Mouse (Mus musculus): ENCODE results near the gene Vmn1r33. TPM values are rescaled to one million over a fixed set of nuclear protein-coding genes. Genes with fewer than 3 reads are reported as not detected.
"Not testable (repeated sequence)": the region's sequence is repeated elsewhere in the genome, so short reads cannot be mapped to it uniquely, and the experiment has no call there.

The Vmn1r33 gene
- not detected for total RNA-seq (2021)
- not detected in 2 replicates for polyA plus RNA-seq (2012; rRNA removed)
- long read RNA-seq: 0 reads

DNA sequence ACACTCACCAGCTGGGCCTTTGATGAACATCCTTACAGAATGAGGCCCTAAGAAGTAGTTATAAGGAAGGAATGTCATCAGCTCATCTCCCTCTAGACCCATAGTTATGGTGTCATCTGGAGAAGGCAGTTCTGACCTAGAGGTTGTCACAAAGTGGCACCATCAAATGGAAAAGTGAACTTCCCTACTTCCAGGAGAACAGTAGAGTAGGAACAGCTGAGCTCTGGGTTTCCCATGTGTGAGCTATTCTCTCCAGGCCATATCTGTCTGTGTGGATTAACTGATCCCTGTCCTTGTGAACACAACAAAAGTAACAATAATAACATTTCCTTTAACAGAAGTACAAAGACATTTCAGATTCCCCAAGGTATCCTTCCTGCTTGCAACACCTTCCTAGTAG, at the start of gene Vmn1r33:
TSS of gene Vmn1r33 (minus strand) at position 101 of the 400 bp plus-strand sequence.
- H3K36me3 ChIP-seq (ENCODE audit: control insufficient read depth, insufficient read depth, low read length); intact Hi-C loops (cut with DNase I); DNase-seq: not testable (repeated sequence)

GRCm38 (mm10) chr6:66643779-66644178, 25.7 kb upstream of the Vmn1r33 start, which contains the start of gene Vmn1r34:
Gene Vmn1r34 (minus strand): TSS chr6:66643879.
- no peaks in the 10 kb centered on the region for H3K27me3 ChIP-seq (ENCODE audit: control insufficient read depth, insufficient read depth, low read length)
- H3K9ac ChIP-seq (ENCODE audit: low read depth, low read length): no peak within 1 kb of the TSS
- WGBS: 86% methylated on average over 1 of the region's 1 CpGs
- no peak for DNase-seq
- no peaks in the 10 kb centered on the region for H3K36me3 ChIP-seq (ENCODE audit: control insufficient read depth, insufficient read depth, low read length)
- H3K4me3 ChIP-seq: no peak within 1 kb of the TSS
- no peak within 1 kb of the TSS for H3K27ac ChIP-seq
- H3K4me1 ChIP-seq (ENCODE audit: control insufficient read depth, insufficient read depth, low read length): no peaks in the 10 kb centered on the region
- TF ChIP-seq EP300 (IDR thresholded peaks at IDR 0.05; ENCODE audit: insufficient read depth, low read depth, low read length): no peak
- no peak for TF ChIP-seq CTCF (IDR thresholded peaks at IDR 0.05)
- TF ChIP-seq POLR2A (IDR thresholded peaks at IDR 0.05; ENCODE audit: insufficient read depth, low read depth, low read length): no peak
- intact Hi-C loops (cut with DNase I): no loop called here
- no peaks in the 10 kb centered on the region for H3K79me2 ChIP-seq (replicated peaks; ENCODE audit: control insufficient read depth, insufficient read depth, low read length)

More for the DNA sequence above, at the start of gene Vmn1r33:
- H3K4me3 ChIP-seq; H3K79me2 ChIP-seq (replicated peaks; ENCODE audit: control insufficient read depth, insufficient read depth, low read length); H3K27ac ChIP-seq; H3K27me3 ChIP-seq (ENCODE audit: control insufficient read depth, insufficient read depth, low read length); H3K9ac ChIP-seq (ENCODE audit: low read depth, low read length); H3K4me1 ChIP-seq (ENCODE audit: control insufficient read depth, insufficient read depth, low read length): not testable (repeated sequence)

GRCm38 (mm10) chr6:66595804-66596203, 22.3 kb downstream of the Vmn1r33 start:
- H3K79me2 ChIP-seq (replicated peaks; ENCODE audit: control insufficient read depth, insufficient read depth, low read length): no peaks in the 10 kb centered on the region
- no peaks in the 10 kb centered on the region for H3K4me1 ChIP-seq (ENCODE audit: control insufficient read depth, insufficient read depth, low read length)
- H3K4me3 ChIP-seq: no peak overlapping the region
- H3K9ac ChIP-seq (ENCODE audit: low read depth, low read length): no peak overlapping the region
- no peak for DNase-seq
- TF ChIP-seq POLR2A (IDR thresholded peaks at IDR 0.05; ENCODE audit: insufficient read depth, low read depth, low read length) (no peak), EP300 (IDR thresholded peaks at IDR 0.05; ENCODE audit: insufficient read depth, low read depth, low read length) (no peak), CTCF (IDR thresholded peaks at IDR 0.05) (no peak)
- intact Hi-C loops (cut with DNase I): no loop called here
- no peaks in the 10 kb centered on the region for H3K36me3 ChIP-seq (ENCODE audit: control insufficient read depth, insufficient read depth, low read length)
- no peak overlapping the region for H3K27ac ChIP-seq
- H3K27me3 ChIP-seq (ENCODE audit: control insufficient read depth, insufficient read depth, low read length): no peaks in the 10 kb centered on the region

Other genes with a start within 250 kb of the Vmn1r33 start
- gene Mad2l1, start 82.9 kb downstream of the Vmn1r33 start, total RNA-seq (2021): 1 to 10 TPM; 2.7 to 2.8 TPM
- 1.7 and 3.2 TPM in 2 replicates for gene Mad2l1, start 82.9 kb downstream of the Vmn1r33 start, polyA plus RNA-seq (2012; rRNA removed)
- gene Vmn1r32, start 58.2 kb downstream of the Vmn1r33 start, total RNA-seq (2021): not detected
- not detected in 2 replicates for gene Vmn1r32, start 58.2 kb downstream of the Vmn1r33 start, polyA plus RNA-seq (2012; rRNA removed)
- gene Vmn1r34, start 25.6 kb upstream of the Vmn1r33 start, total RNA-seq (2021): not detected
- not detected in 2 replicates for gene Vmn1r34, start 25.6 kb upstream of the Vmn1r33 start, polyA plus RNA-seq (2012; rRNA removed)
- gene Vmn1r35, start 67.6 kb upstream of the Vmn1r33 start, total RNA-seq (2021): not detected
- not detected in 2 replicates for gene Vmn1r35, start 67.6 kb upstream of the Vmn1r33 start, polyA plus RNA-seq (2012; rRNA removed)
- gene Vmn1r36, start 100.9 kb upstream of the Vmn1r33 start, total RNA-seq (2021): not detected
- gene Vmn1r36, start 100.9 kb upstream of the Vmn1r33 start, polyA plus RNA-seq (2012; rRNA removed): not detected in 2 replicates
- not detected for gene Vmn1r37, start 111.1 kb upstream of the Vmn1r33 start, total RNA-seq (2021)
- not detected in 2 replicates for gene Vmn1r37, start 111.1 kb upstream of the Vmn1r33 start, polyA plus RNA-seq (2012; rRNA removed)
- gene Vmn1r38, start 164.3 kb upstream of the Vmn1r33 start, total RNA-seq (2021): not detected
- gene Vmn1r38, start 164.3 kb upstream of the Vmn1r33 start, polyA plus RNA-seq (2012; rRNA removed): not detected in 2 replicates
- not detected for gene Vmn1r39, start 192.3 kb upstream of the Vmn1r33 start, total RNA-seq (2021)
- gene Vmn1r39, start 192.3 kb upstream of the Vmn1r33 start, polyA plus RNA-seq (2012; rRNA removed): not detected in 2 replicates

All from heart, adult 2 months (tissue).